Mouse (Mus musculus): ENCODE measurements around the gene Fat2.

- TF ChIP-seq CTCF (IDR thresholded peaks at IDR 0.05; ENCODE audit: low read depth, low read length) (no peak), POLR2A (IDR thresholded peaks at IDR 0.05; ENCODE audit: borderline replicate concordance, low read depth, low read length) (no peak)
Observed at GRCm38 (mm10) chr11:55214161-55214560, 122.2 kb downstream of the Fat2 start.
